Mouse (Mus musculus) megakaryocyte, embryonic 14.5 days (primary cell): ENCODE data around the gene Cyp11a1.

Experiments used
- FLI1 ChIP-seq: IDR thresholded peaks from 2 replicates; pipeline ENCODE4 v1.6.1; 2012; ENCODE audit warnings: low read length, inconsistent platforms, mixed read lengths
- GATA1 ChIP-seq: IDR thresholded peaks from 3 replicates; pipeline ENCODE4 v1.6.1; 2012; ENCODE audit warnings: mixed read lengths, low read length, inconsistent platforms, borderline replicate concordance

- no peak for TF ChIP-seq GATA1
- TF ChIP-seq FLI1 = no peak
Observed at GRCm38 (mm10) chr9:57961863-57962778, 44.1 kb upstream of the Cyp11a1 start.
